Mouse (Mus musculus) megakaryocyte, embryonic 14.5 days (primary cell): ENCODE measurements around the gene Hsp90ab1. TPM values are rescaled to one million over a fixed set of nuclear protein-coding genes. Genes with fewer than 3 reads are reported as not detected.

ENCODE experiments used
- H3K27me3 ChIP-seq: replicated peaks from 2 replicates; pipeline ENCODE3; 2012; ENCODE audit warnings: inconsistent platforms
- H3K36me3 ChIP-seq: replicated peaks from 2 replicates; pipeline ENCODE3; 2012; ENCODE audit warnings: low read length, inconsistent platforms, mixed read lengths
- H3K4me1 ChIP-seq: 2 replicates; pipeline ENCODE4 v1.6.1; 2012; ENCODE audit warnings: inconsistent platforms
- H3K4me3 ChIP-seq: replicated peaks from 2 replicates; pipeline ENCODE3; 2012; ENCODE audit warnings: moderate library complexity, mild to moderate bottlenecking, inconsistent platforms
- H3K9me3 ChIP-seq: 2 replicates; pipeline ENCODE4 v1.6.1; 2012; ENCODE audit warnings: inconsistent platforms
- FLI1 ChIP-seq: IDR thresholded peaks from 2 replicates; pipeline ENCODE4 v1.6.1; 2012; ENCODE audit warnings: low read length, inconsistent platforms, mixed read lengths
- GATA1 ChIP-seq: IDR thresholded peaks from 3 replicates; pipeline ENCODE4 v1.6.1; 2012; ENCODE audit warnings: mixed read lengths, low read length, inconsistent platforms, borderline replicate concordance
- polyA plus RNA-seq: library from polyadenylated mRNA; stranded (reverse); fragments of >175 nt; gene quantifications from 2 replicates; pipeline ENCODE4 v1.2.3, GENCODE M21; 2012; ENCODE audit warnings: low replicate concordance; ENCODE audit not compliant: insufficient read depth

Gene Hsp90ab1
- polyA plus RNA-seq, 1 experiment: 435 TPM

GRCm38 (mm10) chr17:45608396-45608795 is 35.3 kb upstream of the Hsp90ab1 start:
- H3K9me3 ChIP-seq: peaks cover 18% of the 10 kb centered on the region
- H3K36me3 ChIP-seq: no peaks in the 10 kb centered on the region
- peaks cover 57% of the 10 kb centered on the region for H3K27me3 ChIP-seq
- no peak overlapping the region for H3K4me3 ChIP-seq
- H3K4me1 ChIP-seq: peaks cover 8% of the 10 kb centered on the region
- no peak for TF ChIP-seq GATA1
- no peak for TF ChIP-seq FLI1

- Histone ChIP-seq H3K9me3 (peaks cover 13% of the 10 kb centered on the region), H3K4me3 (no peak overlapping the region), H3K4me1 (peaks cover 8% of the 10 kb centered on the region), H3K36me3 (no peaks in the 10 kb centered on the region), H3K27me3 (peaks cover 53% of the 10 kb centered on the region)
- TF ChIP-seq FLI1: no peak
- TF ChIP-seq GATA1: no peak
Measured at GRCm38 (mm10) chr17:45606992-45607879, 34.2 kb upstream of the Hsp90ab1 start.

GRCm38 (mm10) chr17:45602984-45603383 is 29.9 kb upstream of the Hsp90ab1 start:
- H3K9me3 ChIP-seq: peaks cover 8% of the 10 kb centered on the region
- H3K27me3 ChIP-seq: peaks cover 68% of the 10 kb centered on the region
- H3K36me3 ChIP-seq: no peaks in the 10 kb centered on the region
- TF ChIP-seq GATA1 (no peak), FLI1 (no peak)
- no peak overlapping the region for H3K4me3 ChIP-seq
- H3K4me1 ChIP-seq: peaks cover 10% of the 10 kb centered on the region

- H3K4me3 ChIP-seq: no peak within 1 kb of the TSS
- TF ChIP-seq GATA1 (no peak), FLI1 (no peak)
- H3K36me3 ChIP-seq: no peaks in the 10 kb centered on the region
- H3K27me3 ChIP-seq: peaks cover 67% of the 10 kb centered on the region
- peaks cover 15% of the 10 kb centered on the region for H3K4me1 ChIP-seq
- H3K9me3 ChIP-seq: peaks cover under 1% of the 10 kb centered on the region; the same call in 1 of the 2 replicates
Measured at GRCm38 (mm10) chr17:45601877-45602304, 28.8 kb upstream of the Hsp90ab1 start, which contains the start of gene Mymx. Gene Mymx, minus strand, starts transcription at chr17:45602102.

GRCm38 (mm10) chr17:45601325-45601724 is 28.3 kb upstream of the Hsp90ab1 start:
- Histone ChIP-seq H3K9me3 (no peaks in the 10 kb centered on the region), H3K4me1 (peaks cover 21% of the 10 kb centered on the region), H3K4me3 (no peak overlapping the region), H3K27me3 (peaks cover 68% of the 10 kb centered on the region), H3K36me3 (no peaks in the 10 kb centered on the region)
- TF ChIP-seq FLI1: no peak
- TF ChIP-seq GATA1: no peak

GRCm38 (mm10) chr17:45600267-45600666 is 27.2 kb upstream of the Hsp90ab1 start:
- Histone ChIP-seq H3K27me3 (peaks cover 77% of the 10 kb centered on the region), H3K4me3 (no peak overlapping the region), H3K36me3 (no peaks in the 10 kb centered on the region), H3K4me1 (peaks cover 31% of the 10 kb centered on the region), H3K9me3 (no peaks in the 10 kb centered on the region)
- no peak for TF ChIP-seq GATA1
- TF ChIP-seq FLI1: no peak

GRCm38 (mm10) chr17:45599446-45600242 is 26.6 kb upstream of the Hsp90ab1 start, which contains the start of gene Slc29a1:
Gene Slc29a1, minus strand, starts transcription at chr17:45599606.
- H3K27me3 ChIP-seq: peaks cover 84% of the 10 kb centered on the region
- peaks cover 37% of the 10 kb centered on the region for H3K4me1 ChIP-seq
- no peaks in the 10 kb centered on the region for H3K9me3 ChIP-seq
- TF ChIP-seq GATA1 (no peak), FLI1 (no peak)
- H3K4me3 ChIP-seq: no peak within 1 kb of the TSS
- no peaks in the 10 kb centered on the region for H3K36me3 ChIP-seq

GRCm38 (mm10) chr17:45598891-45599290 is 25.8 kb upstream of the Hsp90ab1 start:
- no peak for TF ChIP-seq FLI1
- TF ChIP-seq GATA1: no peak

GRCm38 (mm10) chr17:45598376-45598775 is 25.3 kb upstream of the Hsp90ab1 start:
- Histone ChIP-seq H3K4me1 (peaks cover 49% of the 10 kb centered on the region), H3K27me3 (peaks cover 89% of the 10 kb centered on the region)

More at GRCm38 (mm10) chr17:45598891-45599290, 25.8 kb upstream of the Hsp90ab1 start:
- Histone ChIP-seq H3K4me1 (peaks cover 44% of the 10 kb centered on the region), H3K36me3 (no peaks in the 10 kb centered on the region), H3K27me3 (peaks cover 89% of the 10 kb centered on the region), H3K9me3 (no peaks in the 10 kb centered on the region), H3K4me3 (no peak overlapping the region)

More at GRCm38 (mm10) chr17:45598376-45598775, 25.3 kb upstream of the Hsp90ab1 start:
- H3K36me3 ChIP-seq: no peaks in the 10 kb centered on the region
- no peak for TF ChIP-seq FLI1
- no peaks in the 10 kb centered on the region for H3K9me3 ChIP-seq
- no peak overlapping the region for H3K4me3 ChIP-seq
